Mouse (Mus musculus): Measurements from ENCODE around the gene Ptch2. TPM values are rescaled to one million over a fixed set of nuclear protein-coding genes. Genes with fewer than 3 reads are reported as not detected.

The Ptch2 gene
- polyA plus RNA-seq, 1 experiment = 2.8 TPM

DNA sequence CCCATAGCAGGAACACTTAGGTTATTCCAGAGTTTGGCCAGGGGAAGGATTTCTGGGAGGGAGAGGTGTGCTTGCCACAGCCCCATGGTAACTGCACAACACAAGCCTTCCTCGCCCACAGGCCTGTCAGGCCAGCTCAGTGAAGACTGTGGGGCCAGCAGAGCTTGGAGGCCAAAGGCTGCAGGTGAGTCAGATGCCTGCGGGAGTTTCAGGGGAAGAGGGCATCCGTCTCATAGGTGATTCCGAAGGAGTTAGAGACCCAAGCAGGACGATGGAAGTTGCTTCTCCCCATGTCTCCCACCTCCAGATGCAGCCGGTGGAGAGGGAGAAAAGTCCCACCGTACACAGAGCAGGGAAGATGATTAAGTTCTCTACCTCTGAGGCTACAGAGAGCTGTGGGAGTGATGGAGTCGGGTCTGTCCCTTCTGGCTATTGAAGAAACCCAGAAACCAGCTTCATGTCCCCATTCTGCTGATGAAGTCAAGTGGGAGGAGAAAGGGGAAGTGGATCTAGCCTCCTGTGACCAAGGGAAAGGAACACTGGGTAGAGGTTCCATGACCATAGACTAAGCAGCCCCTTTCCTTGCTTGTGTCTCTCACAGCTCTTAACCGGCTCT is 30.9 kb downstream of the Ptch2 start, which contains the start of gene Tctex1d4:
Gene Tctex1d4 (plus strand): TSS at position 120 of the 616 bp plus-strand sequence.
- WGBS = 61% methylated on average over 9 of the region's 9 CpGs
- Histone ChIP-seq H3K4me1 (ENCODE audit: control insufficient read depth, insufficient read depth, low read length) (peaks cover 16% of the 10 kb centered on the region), H3K4me3 (replicated peaks; ENCODE audit: control insufficient read depth, low read depth, low read length) (no peak within 1 kb of the TSS), H3K27ac (ENCODE audit: control insufficient read depth, insufficient read depth, low read depth, low read length, poor library complexity) (peak within 1 kb of the TSS; percentile 91)
- TF ChIP-seq POLR2A (IDR thresholded peaks at IDR 0.05; ENCODE audit: borderline replicate concordance, control insufficient read depth, low read depth, low read length) = no peak
- TF ChIP-seq CTCF (IDR thresholded peaks at IDR 0.05; ENCODE audit: control insufficient read depth, insufficient read depth, low read length) = 0 out of 2 replicates have a peak, but pooled peaks have one; percentile 5

GRCm38 (mm10) chr4:117127991-117128686 is 32.3 kb downstream of the Ptch2 start:
- Histone ChIP-seq H3K4me3 (replicated peaks; ENCODE audit: control insufficient read depth, low read depth, low read length) (no peak overlapping the region), H3K27ac (ENCODE audit: control insufficient read depth, insufficient read depth, low read depth, low read length, poor library complexity) (no peak overlapping the region), H3K4me1 (ENCODE audit: control insufficient read depth, insufficient read depth, low read length) (peaks cover 17% of the 10 kb centered on the region)
- 89% methylated on average over 33 of the region's 33 CpGs for WGBS
- no peak for TF ChIP-seq CTCF (IDR thresholded peaks at IDR 0.05; ENCODE audit: control insufficient read depth, insufficient read depth, low read length)
- no peak for TF ChIP-seq POLR2A (IDR thresholded peaks at IDR 0.05; ENCODE audit: borderline replicate concordance, control insufficient read depth, low read depth, low read length)

- TF ChIP-seq POLR2A (IDR thresholded peaks at IDR 0.05; ENCODE audit: borderline replicate concordance, control insufficient read depth, low read depth, low read length) (no peak), CTCF (IDR thresholded peaks at IDR 0.05; ENCODE audit: control insufficient read depth, insufficient read depth, low read length) (no peak)
- H3K4me1 ChIP-seq (ENCODE audit: control insufficient read depth, insufficient read depth, low read length) = peaks cover 12% of the 10 kb centered on the region
- 93% methylated on average over 6 of the region's 6 CpGs for WGBS
Observed at GRCm38 (mm10) chr4:117130790-117131189, 34.9 kb downstream of the Ptch2 start.

GRCm38 (mm10) chr4:117131198-117131597 is 35.3 kb downstream of the Ptch2 start:
- TF ChIP-seq POLR2A (IDR thresholded peaks at IDR 0.05; ENCODE audit: borderline replicate concordance, control insufficient read depth, low read depth, low read length) = no peak
- no peak for TF ChIP-seq CTCF (IDR thresholded peaks at IDR 0.05; ENCODE audit: control insufficient read depth, insufficient read depth, low read length)
- no peak overlapping the region for H3K4me3 ChIP-seq (replicated peaks; ENCODE audit: control insufficient read depth, low read depth, low read length)
- H3K4me1 ChIP-seq (ENCODE audit: control insufficient read depth, insufficient read depth, low read length) = peaks cover 14% of the 10 kb centered on the region
- 83% methylated on average over 6 of the region's 6 CpGs for WGBS
- H3K27ac ChIP-seq (ENCODE audit: control insufficient read depth, insufficient read depth, low read depth, low read length, poor library complexity) = no peak overlapping the region

More at GRCm38 (mm10) chr4:117130790-117131189, 34.9 kb downstream of the Ptch2 start:
- no peak overlapping the region for H3K27ac ChIP-seq (ENCODE audit: control insufficient read depth, insufficient read depth, low read depth, low read length, poor library complexity)
- no peak overlapping the region for H3K4me3 ChIP-seq (replicated peaks; ENCODE audit: control insufficient read depth, low read depth, low read length)

DNA sequence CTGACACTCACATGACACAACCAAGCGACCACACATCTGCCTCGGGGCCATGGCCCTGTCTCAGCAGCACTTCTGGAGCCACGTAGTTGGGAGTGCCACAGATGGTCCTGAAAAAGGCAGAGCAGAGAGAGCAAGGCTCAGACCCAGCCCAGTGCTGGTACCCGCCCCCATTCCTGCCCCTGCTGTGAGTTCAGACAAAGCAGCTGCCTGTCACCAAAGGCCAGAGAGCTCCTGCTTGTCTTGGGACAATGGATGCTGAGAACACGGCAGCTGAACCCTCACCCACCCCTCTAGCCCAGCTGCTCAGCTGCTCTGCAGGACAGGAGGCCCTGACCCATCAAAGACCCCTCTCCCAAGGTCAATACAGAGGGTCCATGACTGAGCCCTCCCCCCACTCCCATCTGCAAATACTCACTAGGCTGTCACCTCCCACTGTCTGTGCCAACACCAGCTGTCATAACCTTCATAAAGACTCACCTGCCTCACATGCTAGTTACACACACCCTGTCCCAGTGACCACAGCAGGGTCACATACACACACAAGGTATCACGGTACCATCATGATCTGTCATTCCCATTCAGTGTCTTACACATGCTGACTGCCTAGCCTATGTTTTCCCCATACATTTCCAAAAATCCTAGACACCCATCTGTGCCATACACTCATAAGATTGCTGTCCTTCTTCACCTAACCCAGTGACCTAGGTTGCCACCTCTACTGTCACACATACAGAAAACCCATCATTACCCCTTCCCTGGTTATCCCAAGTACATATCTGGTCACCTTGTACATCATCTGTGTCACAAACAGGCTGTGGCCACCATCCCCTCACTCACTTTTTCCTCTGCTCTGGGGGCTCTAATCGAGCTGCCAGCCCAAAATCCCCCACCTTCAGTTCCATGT is 36.3 kb downstream of the Ptch2 start:
- no peak overlapping the region for H3K27ac ChIP-seq (ENCODE audit: control insufficient read depth, insufficient read depth, low read depth, low read length, poor library complexity)
- H3K4me1 ChIP-seq (ENCODE audit: control insufficient read depth, insufficient read depth, low read length) = peaks cover 9% of the 10 kb centered on the region
- H3K4me3 ChIP-seq (replicated peaks; ENCODE audit: control insufficient read depth, low read depth, low read length) = no peak overlapping the region
- 78% methylated on average over 7 of the region's 7 CpGs for WGBS
- TF ChIP-seq CTCF (IDR thresholded peaks at IDR 0.05; ENCODE audit: control insufficient read depth, insufficient read depth, low read length) (no peak), POLR2A (IDR thresholded peaks at IDR 0.05; ENCODE audit: borderline replicate concordance, control insufficient read depth, low read depth, low read length) (no peak)

DNA sequence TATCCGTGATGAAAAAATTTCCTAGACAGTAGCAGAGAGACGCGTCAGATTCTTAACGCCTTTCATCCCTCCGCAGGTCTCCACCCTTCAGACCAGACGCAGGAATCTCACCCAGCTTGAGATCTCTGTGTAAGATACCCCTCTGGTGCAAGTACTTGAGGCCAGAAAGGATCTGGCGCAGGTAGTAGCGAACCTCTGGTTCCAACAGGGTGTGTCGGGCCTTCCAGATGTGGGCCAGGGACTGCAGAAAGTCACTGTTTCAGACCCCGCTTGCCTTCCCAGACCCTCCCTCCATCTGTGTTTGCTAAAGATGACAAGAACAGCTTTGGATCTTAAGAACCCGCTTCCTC is 36.9 kb downstream of the Ptch2 start:
- no peak overlapping the region for H3K27ac ChIP-seq (ENCODE audit: control insufficient read depth, insufficient read depth, low read depth, low read length, poor library complexity)
- no peak overlapping the region for H3K4me3 ChIP-seq (replicated peaks; ENCODE audit: control insufficient read depth, low read depth, low read length)
- H3K4me1 ChIP-seq (ENCODE audit: control insufficient read depth, insufficient read depth, low read length) = peaks cover 7% of the 10 kb centered on the region
- WGBS = 73% methylated on average over 11 of the region's 11 CpGs
- TF ChIP-seq POLR2A (IDR thresholded peaks at IDR 0.05; ENCODE audit: borderline replicate concordance, control insufficient read depth, low read depth, low read length) (no peak), CTCF (IDR thresholded peaks at IDR 0.05; ENCODE audit: control insufficient read depth, insufficient read depth, low read length) (no peak)

- peak overlapping the region; percentile 39 for H3K27ac ChIP-seq (ENCODE audit: control insufficient read depth, insufficient read depth, low read depth, low read length, poor library complexity)
- TF ChIP-seq POLR2A (IDR thresholded peaks at IDR 0.05; ENCODE audit: borderline replicate concordance, control insufficient read depth, low read depth, low read length) (no peak), CTCF (IDR thresholded peaks at IDR 0.05; ENCODE audit: control insufficient read depth, insufficient read depth, low read length) (no peak)
- peaks cover 7% of the 10 kb centered on the region for H3K4me1 ChIP-seq (ENCODE audit: control insufficient read depth, insufficient read depth, low read length)
- 1% methylated on average over 42 of the region's 42 CpGs for WGBS
- peak overlapping the region; percentile 65 for H3K4me3 ChIP-seq (replicated peaks; ENCODE audit: control insufficient read depth, low read depth, low read length)
Observed at GRCm38 (mm10) chr4:117133366-117133796, 37.5 kb downstream of the Ptch2 start.
